Mouse (Mus musculus): ENCODE measurements around the gene Alkbh2. TPM values are rescaled to one million over a fixed set of nuclear protein-coding genes. Genes with fewer than 3 reads are reported as not detected.

Alkbh2 gene
- 7.7 and 8.6 TPM in 2 replicates for polyA plus RNA-seq (2012; rRNA removed)

DNA sequence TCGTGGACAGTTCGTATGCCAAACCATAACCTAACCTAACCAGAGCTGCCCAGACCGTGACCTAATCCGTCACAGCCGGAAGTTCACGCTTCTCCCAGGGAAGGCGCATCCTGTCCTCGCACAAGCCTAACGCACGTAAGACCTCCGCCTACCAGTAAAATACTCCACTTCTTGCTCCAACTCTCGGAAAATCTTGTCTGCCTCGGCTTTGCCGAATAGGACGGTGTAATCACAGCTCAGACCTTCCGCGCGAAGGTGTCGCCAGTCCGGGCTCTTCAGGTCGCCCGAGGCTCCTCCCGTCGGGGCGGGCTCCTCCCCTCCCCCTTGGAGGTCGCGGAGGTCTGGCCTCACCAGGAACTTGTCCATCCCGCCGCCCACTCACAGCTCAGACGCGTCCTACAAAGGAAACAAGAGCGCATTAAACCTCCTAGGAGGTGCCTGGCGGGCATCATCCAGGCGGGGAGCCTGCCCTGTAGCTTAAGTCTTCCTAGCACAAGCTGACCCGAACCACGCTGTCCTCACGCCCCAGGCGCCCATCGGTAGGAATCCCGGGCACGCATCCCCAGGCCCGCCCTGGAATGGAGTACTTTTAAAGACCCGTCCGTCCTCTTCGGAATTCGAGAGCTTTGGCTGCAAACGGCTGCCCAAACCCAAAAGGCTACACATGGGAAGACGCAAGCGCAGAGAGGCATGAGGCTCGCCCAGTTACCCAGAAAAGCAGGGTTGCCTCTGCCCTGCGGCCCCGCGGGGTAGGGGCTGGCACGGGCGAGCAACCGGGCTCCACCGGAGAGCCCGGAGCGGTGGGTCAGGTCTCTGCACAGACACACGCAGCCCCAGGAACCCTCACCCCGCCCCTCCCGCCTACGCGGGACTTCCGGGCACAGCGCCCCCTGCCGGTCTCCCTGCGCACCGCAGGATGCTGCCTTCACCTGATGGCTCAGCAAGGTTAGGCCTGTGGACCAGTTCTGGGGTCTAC is at the start of gene Alkbh2:
Gene Alkbh2 (minus strand): TSS at position 845 of the 976 bp plus-strand sequence.
- peak within 1 kb of the TSS; percentile 52 for H3K4me3 ChIP-seq (replicated peaks; ENCODE audit: extremely low read depth, low read depth, low read length)
- peak; percentile 81 for TF ChIP-seq CTCF (IDR thresholded peaks at IDR 0.05; ENCODE audit: insufficient read depth, low read length)
- TF ChIP-seq POLR2A (IDR thresholded peaks at IDR 0.05; ENCODE audit: borderline replicate concordance, extremely low read depth, low read depth, low read length): peak; percentile 17; the same call in 1 of the 2 replicates
- no peaks in the 10 kb centered on the region for H3K4me1 ChIP-seq (ENCODE audit: control insufficient read depth, insufficient read depth, low read length)
- DNase-seq: peak; percentile 86
- 1% methylated on average over 69 of the region's 69 CpGs for WGBS

DNA sequence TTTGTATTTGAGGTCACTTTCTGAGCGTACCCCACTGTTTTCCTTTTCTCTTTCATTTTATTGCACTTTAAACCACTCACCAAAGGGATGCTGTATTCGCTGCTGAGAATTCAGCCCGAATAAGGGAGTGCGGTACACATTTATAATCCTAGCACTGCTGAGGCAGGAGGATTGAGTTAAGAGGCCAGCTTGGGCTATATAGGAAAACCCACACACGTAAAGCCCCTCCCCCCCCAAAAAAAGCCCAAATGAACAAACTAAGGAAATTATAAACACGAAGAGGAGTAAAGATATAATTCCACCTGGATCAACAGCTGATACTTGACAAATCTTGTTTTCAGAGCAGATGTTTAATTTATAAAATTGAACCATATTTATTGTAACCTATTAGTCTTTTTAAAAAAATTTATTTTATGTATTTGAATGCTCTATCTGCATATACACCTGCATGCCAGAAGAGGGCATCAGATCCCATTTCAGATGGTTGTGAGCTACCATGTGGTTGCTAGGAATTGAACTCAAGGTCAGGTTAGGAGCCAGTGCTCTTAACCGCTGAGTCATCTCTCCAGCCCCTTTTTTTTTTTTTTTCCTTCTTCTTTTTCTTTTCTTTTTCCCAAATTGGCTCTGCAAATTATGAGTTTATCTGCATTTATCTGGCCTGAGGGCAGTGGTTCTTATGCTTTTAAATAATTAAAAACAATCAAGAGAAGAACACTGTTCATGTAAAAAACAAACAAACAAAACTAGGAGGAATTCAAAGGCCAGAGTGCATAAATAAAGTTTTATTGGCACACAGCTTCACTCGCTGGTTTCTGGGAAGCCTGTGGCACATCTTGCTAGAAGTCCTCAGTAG is 48.8 kb upstream of the Alkbh2 start:
- TF ChIP-seq CTCF (IDR thresholded peaks at IDR 0.05; ENCODE audit: insufficient read depth, low read length) (no peak), POLR2A (IDR thresholded peaks at IDR 0.05; ENCODE audit: borderline replicate concordance, extremely low read depth, low read depth, low read length) (no peak)
- 59% methylated on average over 8 of the region's 8 CpGs for WGBS
- DNase-seq: no peak
- peaks cover 14% of the 10 kb centered on the region for H3K4me1 ChIP-seq (ENCODE audit: control insufficient read depth, insufficient read depth, low read length)
- H3K4me3 ChIP-seq (replicated peaks; ENCODE audit: extremely low read depth, low read depth, low read length): peak overlapping the region; percentile 69

GRCm38 (mm10) chr5:114175596-114176171 is 47.7 kb upstream of the Alkbh2 start:
- peaks cover 14% of the 10 kb centered on the region for H3K4me1 ChIP-seq (ENCODE audit: control insufficient read depth, insufficient read depth, low read length)
- WGBS: under 1% methylated on average over 23 of the region's 26 CpGs
- H3K4me3 ChIP-seq (replicated peaks; ENCODE audit: extremely low read depth, low read depth, low read length): peak overlapping the region; percentile 69
- TF ChIP-seq CTCF (IDR thresholded peaks at IDR 0.05; ENCODE audit: insufficient read depth, low read length): no peak
- TF ChIP-seq POLR2A (IDR thresholded peaks at IDR 0.05; ENCODE audit: borderline replicate concordance, extremely low read depth, low read depth, low read length): peak; percentile 91
- DNase-seq: peak; percentile 93

DNA sequence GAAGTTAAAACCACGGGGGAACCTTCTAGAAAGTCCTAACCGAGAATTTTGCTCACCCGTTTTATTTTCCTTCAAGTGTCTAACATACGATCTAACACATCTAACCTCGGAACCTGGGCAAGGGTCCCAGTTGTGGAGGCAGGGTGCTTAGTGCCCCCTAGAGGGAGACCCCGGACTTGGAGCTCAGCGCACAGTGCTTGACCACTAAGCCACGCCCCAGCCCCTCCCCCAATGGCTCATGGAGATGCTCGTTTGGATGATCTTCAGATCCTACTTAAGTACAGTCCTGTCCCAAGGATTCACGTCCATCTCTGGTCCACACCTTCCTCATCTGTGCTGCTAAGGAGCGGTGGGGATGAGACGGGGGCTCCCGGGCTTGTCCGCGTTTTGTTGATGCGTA is 46.6 kb upstream of the Alkbh2 start:
- WGBS: 11% methylated on average over 16 of the region's 16 CpGs
- Histone ChIP-seq H3K4me3 (replicated peaks; ENCODE audit: extremely low read depth, low read depth, low read length) (no peak overlapping the region), H3K4me1 (ENCODE audit: control insufficient read depth, insufficient read depth, low read length) (peaks cover 14% of the 10 kb centered on the region)
- TF ChIP-seq CTCF (IDR thresholded peaks at IDR 0.05; ENCODE audit: insufficient read depth, low read length) (peak; percentile 38; the same call in 1 of the 2 replicates), POLR2A (IDR thresholded peaks at IDR 0.05; ENCODE audit: borderline replicate concordance, extremely low read depth, low read depth, low read length) (no peak)
- no peak for DNase-seq

DNA sequence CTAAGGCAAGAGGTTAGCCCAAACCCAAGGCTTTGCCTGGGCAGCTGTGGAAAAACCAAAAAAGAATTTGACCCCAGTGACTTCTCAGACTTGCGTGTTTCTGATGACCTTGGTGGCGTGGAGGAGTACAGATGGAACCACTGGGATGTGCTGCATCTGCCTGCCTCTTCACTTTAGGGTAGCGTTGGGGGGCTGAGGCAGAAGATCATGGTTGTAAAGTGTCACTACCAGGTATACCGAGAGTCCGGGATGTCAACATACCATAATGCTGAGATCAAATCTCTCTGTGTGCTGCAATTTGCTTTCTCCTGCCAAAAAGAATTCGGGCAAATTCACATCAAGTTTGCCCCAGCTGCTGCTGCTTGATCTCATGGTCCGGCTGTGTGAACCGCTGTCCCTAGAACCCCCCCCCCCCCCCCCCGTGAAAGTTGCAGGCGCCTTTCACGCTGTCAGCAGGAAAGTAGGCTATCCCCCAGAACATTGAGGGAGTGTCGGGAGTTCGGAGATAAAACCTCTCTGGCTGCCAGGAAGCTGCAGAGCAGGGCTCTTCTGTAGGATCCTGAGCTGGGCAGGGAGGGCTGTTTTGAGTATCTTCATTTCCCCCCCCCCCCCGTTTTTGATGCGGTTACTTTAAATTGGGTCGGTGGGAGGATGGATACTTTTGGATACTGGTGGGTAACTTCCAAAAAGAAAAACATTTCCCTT is 46.0 kb upstream of the Alkbh2 start:
- DNase-seq: no peak
- TF ChIP-seq CTCF (IDR thresholded peaks at IDR 0.05; ENCODE audit: insufficient read depth, low read length) (no peak), POLR2A (IDR thresholded peaks at IDR 0.05; ENCODE audit: borderline replicate concordance, extremely low read depth, low read depth, low read length) (no peak)
- H3K4me1 ChIP-seq (ENCODE audit: control insufficient read depth, insufficient read depth, low read length): peaks cover 12% of the 10 kb centered on the region
- H3K4me3 ChIP-seq (replicated peaks; ENCODE audit: extremely low read depth, low read depth, low read length): no peak overlapping the region
- 18% methylated on average over 16 of the region's 16 CpGs for WGBS

GRCm38 (mm10) chr5:114173458-114173857 is 45.4 kb upstream of the Alkbh2 start:
- H3K4me1 ChIP-seq (ENCODE audit: control insufficient read depth, insufficient read depth, low read length): peaks cover 7% of the 10 kb centered on the region
- DNase-seq: no peak
- WGBS: 70% methylated on average over 7 of the region's 7 CpGs
- H3K4me3 ChIP-seq (replicated peaks; ENCODE audit: extremely low read depth, low read depth, low read length): no peak overlapping the region
- TF ChIP-seq CTCF (IDR thresholded peaks at IDR 0.05; ENCODE audit: insufficient read depth, low read length): no peak
- TF ChIP-seq POLR2A (IDR thresholded peaks at IDR 0.05; ENCODE audit: borderline replicate concordance, extremely low read depth, low read depth, low read length): no peak

DNA sequence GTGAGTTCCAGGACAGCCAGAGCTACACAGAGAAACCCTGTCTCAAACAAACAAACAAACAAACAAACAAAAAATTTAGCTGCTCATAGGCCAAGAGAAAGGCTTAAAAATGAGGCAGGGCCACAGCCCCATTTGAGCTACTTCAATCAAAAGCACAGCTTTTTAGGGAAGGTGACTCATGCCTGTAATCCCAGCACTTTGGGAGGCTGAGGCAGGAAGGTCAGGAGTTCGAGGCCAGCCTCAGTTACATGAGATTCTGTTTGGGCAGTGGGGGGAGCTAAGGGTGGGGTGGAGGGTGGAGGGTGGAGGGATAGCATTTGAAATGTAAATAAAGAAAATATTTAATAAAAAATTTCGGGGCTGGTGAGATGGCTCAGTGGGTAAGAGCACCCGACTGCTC is 44.9 kb upstream of the Alkbh2 start:
- no peak for DNase-seq
- H3K4me1 ChIP-seq (ENCODE audit: control insufficient read depth, insufficient read depth, low read length): peaks cover 7% of the 10 kb centered on the region; the same call in 1 of the 2 replicates
- no peak overlapping the region for H3K4me3 ChIP-seq (replicated peaks; ENCODE audit: extremely low read depth, low read depth, low read length)
- no peak for TF ChIP-seq CTCF (IDR thresholded peaks at IDR 0.05; ENCODE audit: insufficient read depth, low read length)
- no peak for TF ChIP-seq POLR2A (IDR thresholded peaks at IDR 0.05; ENCODE audit: borderline replicate concordance, extremely low read depth, low read depth, low read length)
- WGBS: 83% methylated on average over 3 of the region's 3 CpGs

- no peak for DNase-seq
- Histone ChIP-seq H3K4me3 (replicated peaks; ENCODE audit: extremely low read depth, low read depth, low read length) (no peak overlapping the region), H3K4me1 (ENCODE audit: control insufficient read depth, insufficient read depth, low read length) (peaks cover 2% of the 10 kb centered on the region; the same call in 1 of the 2 replicates)
- WGBS: 74% methylated on average over 7 of the region's 7 CpGs
- TF ChIP-seq POLR2A (IDR thresholded peaks at IDR 0.05; ENCODE audit: borderline replicate concordance, extremely low read depth, low read depth, low read length) (no peak), CTCF (IDR thresholded peaks at IDR 0.05; ENCODE audit: insufficient read depth, low read length) (no peak)
These were observed 42.3 kb upstream of the Alkbh2 start for GRCm38 (mm10) chr5:114170345-114170744.

Data from lung, adult 2 months (tissue).